Mouse (Mus musculus) brown adipose tissue, adult 24 weeks (tissue): ENCODE data around the gene Commd9. TPM values are rescaled to one million over a fixed set of nuclear protein-coding genes. Genes with fewer than 3 reads are reported as not detected.

Experiments
- H3K27ac ChIP-seq: fragments of 200-500 bp; replicated peaks from 2 replicates; pipeline ENCODE4 v1.5.1; 2012; ENCODE audit warnings: low read depth, mild to moderate bottlenecking, low read length
- H3K4me1 ChIP-seq: fragments of 200-500 bp; 2 replicates; pipeline ENCODE4 v1.6.1; 2012; ENCODE audit warnings: low read length, mixed read lengths; ENCODE audit not compliant: control insufficient read depth, insufficient read depth, insufficient read length
- H3K4me3 ChIP-seq: fragments of 200-500 bp; 2 replicates; pipeline ENCODE4 v1.5.1; 2012; ENCODE audit warnings: low read depth, mild to moderate bottlenecking, low read length, moderate library complexity; ENCODE audit not compliant: insufficient read depth
- polyA plus RNA-seq: library from polyadenylated mRNA; stranded (reverse); fragments of >200 nt; gene quantifications from 2 replicates; pipeline ENCODE4 v1.2.4, GENCODE M21; 2012; ENCODE audit not compliant: missing spikeins, insufficient read depth, insufficient read length

Commd9 gene
- polyA plus RNA-seq, 1 experiment, result 33.1 TPM

GRCm38 (mm10) chr2:101896425-101897204, 10.6 kb downstream of the Commd9 start:
- Histone ChIP-seq H3K4me1 (no peaks in the 10 kb centered on the region), H3K27ac (no peak overlapping the region), H3K4me3 (no peak overlapping the region)

- Histone ChIP-seq H3K4me3 (no peak overlapping the region), H3K4me1 (no peaks in the 10 kb centered on the region), H3K27ac (no peak overlapping the region)
Measured at GRCm38 (mm10) chr2:101902196-101902595, 16.1 kb downstream of the Commd9 start.

- Histone ChIP-seq H3K4me3 (no peak overlapping the region), H3K27ac (no peak overlapping the region), H3K4me1 (no peaks in the 10 kb centered on the region)
Measured at GRCm38 (mm10) chr2:101905534-101906378, 19.7 kb downstream of the Commd9 start.

GRCm38 (mm10) chr2:101906379-101906690, 20.3 kb downstream of the Commd9 start:
- Histone ChIP-seq H3K4me1 (no peaks in the 10 kb centered on the region), H3K4me3 (no peak overlapping the region), H3K27ac (no peak overlapping the region)

- no peak overlapping the region for H3K4me3 ChIP-seq
- no peaks in the 10 kb centered on the region for H3K4me1 ChIP-seq
- H3K27ac ChIP-seq, result no peak overlapping the region
Measured at GRCm38 (mm10) chr2:101907386-101908022, 21.5 kb downstream of the Commd9 start.

- Histone ChIP-seq H3K4me3 (no peak overlapping the region), H3K27ac (no peak overlapping the region)
Measured at GRCm38 (mm10) chr2:101908773-101909172, 22.7 kb downstream of the Commd9 start.

GRCm38 (mm10) chr2:101909326-101910080, 23.5 kb downstream of the Commd9 start:
- H3K4me1 ChIP-seq, result no peaks in the 10 kb centered on the region
- H3K27ac ChIP-seq, result no peak overlapping the region
- no peak overlapping the region for H3K4me3 ChIP-seq

More at GRCm38 (mm10) chr2:101908773-101909172, 22.7 kb downstream of the Commd9 start:
- no peaks in the 10 kb centered on the region for H3K4me1 ChIP-seq

- H3K27ac ChIP-seq, result no peak overlapping the region
- H3K4me1 ChIP-seq, result no peaks in the 10 kb centered on the region
- H3K4me3 ChIP-seq, result no peak overlapping the region
Measured at GRCm38 (mm10) chr2:101918518-101918917, 32.5 kb downstream of the Commd9 start.

- Histone ChIP-seq H3K27ac (no peak overlapping the region), H3K4me1 (no peaks in the 10 kb centered on the region), H3K4me3 (no peak overlapping the region)
Measured at GRCm38 (mm10) chr2:101920136-101920554, 34.1 kb downstream of the Commd9 start.

GRCm38 (mm10) chr2:101922302-101922701, 36.3 kb downstream of the Commd9 start:
- Histone ChIP-seq H3K4me1 (no peaks in the 10 kb centered on the region), H3K27ac (no peak overlapping the region), H3K4me3 (no peak overlapping the region)

GRCm38 (mm10) chr2:101923181-101923580, 37.1 kb downstream of the Commd9 start:
- Histone ChIP-seq H3K27ac (no peak overlapping the region), H3K4me3 (no peak overlapping the region), H3K4me1 (no peaks in the 10 kb centered on the region)

- no peak overlapping the region for H3K27ac ChIP-seq
- H3K4me3 ChIP-seq, result no peak overlapping the region
- no peaks in the 10 kb centered on the region for H3K4me1 ChIP-seq
Measured at GRCm38 (mm10) chr2:101925183-101925582, 39.1 kb downstream of the Commd9 start.

- Histone ChIP-seq H3K27ac (no peak overlapping the region), H3K4me1 (no peaks in the 10 kb centered on the region), H3K4me3 (no peak overlapping the region)
Measured at GRCm38 (mm10) chr2:101925591-101926188, 39.6 kb downstream of the Commd9 start.

GRCm38 (mm10) chr2:101932169-101932936, 46.3 kb downstream of the Commd9 start:
- no peaks in the 10 kb centered on the region for H3K4me1 ChIP-seq
- no peak overlapping the region for H3K27ac ChIP-seq

More at GRCm38 (mm10) chr2:101932169-101932936, 46.3 kb downstream of the Commd9 start:
- H3K4me3 ChIP-seq, result no peak overlapping the region
